In the genomic region with DNA sequence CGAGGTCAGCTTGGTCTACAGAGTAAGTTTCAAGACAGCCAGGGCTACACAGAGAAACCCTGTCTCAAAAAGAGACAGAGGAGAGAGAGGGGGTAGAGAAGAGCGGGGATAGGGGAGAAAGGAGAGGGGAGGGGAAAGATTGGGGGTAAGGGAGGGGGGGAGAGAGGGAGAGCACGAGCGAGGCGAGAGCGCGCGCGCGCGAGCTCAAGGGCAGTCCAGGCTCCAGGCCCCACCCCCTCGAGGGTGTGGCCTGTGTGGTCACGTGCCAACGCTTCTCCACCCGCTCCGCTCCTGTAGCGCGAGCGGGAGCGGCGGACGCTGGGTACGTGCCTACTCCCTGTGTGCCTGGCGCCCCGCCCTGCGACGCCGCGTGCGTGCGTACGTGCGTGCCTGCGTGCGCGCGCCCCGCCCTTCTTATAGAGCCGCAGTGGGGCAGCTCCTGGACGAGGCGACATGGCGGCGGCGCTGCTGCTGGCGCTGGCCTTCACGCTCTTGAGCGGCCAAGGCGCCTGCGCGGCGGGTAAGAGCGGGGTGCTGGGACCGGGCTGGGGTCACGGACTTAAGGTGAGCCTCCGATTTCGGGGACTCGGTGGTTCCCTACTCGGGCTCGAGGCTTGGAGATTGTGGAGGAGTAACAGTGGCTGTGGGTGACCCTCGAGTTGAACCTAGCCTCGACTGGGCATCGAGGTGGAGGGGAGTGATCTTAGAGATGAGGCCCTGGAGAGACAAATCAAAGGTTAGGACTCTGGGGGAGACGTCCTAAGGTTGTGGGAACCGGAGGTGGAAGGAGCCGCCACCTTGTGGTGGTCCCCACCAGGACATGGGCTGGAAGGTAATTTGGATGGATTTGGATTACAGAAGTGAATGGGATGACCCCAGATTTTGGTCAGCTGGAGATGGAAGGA, we compare ENCODE assay signal across 8 mouse cellular contexts. TPM values are rescaled to one million over a fixed set of nuclear protein-coding genes. Genes with fewer than 3 reads are reported as not detected.
A peak's percentile ranks its signal among the peaks of the same experiment; 100 is the strongest.
DNase-seq lines count a peak whose midpoint lies in the region; ATAC-seq and TF ChIP-seq lines count a peak whose summit lies in the region.

A gene (plus strand): TSS at position 427 of the 905 bp plus-strand sequence.

- peaks cover 2% of the 10 kb centered on the region for H3K4me1 ChIP-seq in ES-Bruce4 (ENCODE audit: control insufficient read depth, insufficient read depth, low read length)
- peaks cover 15% of the 10 kb centered on the region for H3K4me1 ChIP-seq in forebrain, embryonic 14.5 days (ENCODE audit: control insufficient read depth, insufficient read depth, low read length)
- H3K4me1 ChIP-seq in neural tube, embryonic 15.5 days: peaks cover 48% of the 10 kb centered on the region

- no peaks in the 10 kb centered on the region for H3K27me3 ChIP-seq in ES-Bruce4 (ENCODE audit: control insufficient read depth, insufficient read depth, low read length, poor library complexity, severe bottlenecking)
- H3K27me3 ChIP-seq in forebrain, embryonic 14.5 days (replicated peaks; ENCODE audit: control insufficient read depth, insufficient read depth, low read length): no peaks in the 10 kb centered on the region
- H3K27me3 ChIP-seq in neural tube, embryonic 15.5 days (replicated peaks): no peaks in the 10 kb centered on the region

- no peaks in the 10 kb centered on the region for H3K9me3 ChIP-seq in ES-Bruce4 (replicated peaks; ENCODE audit: control insufficient read depth, insufficient read depth, low read length, poor library complexity, severe bottlenecking)
- H3K9me3 ChIP-seq in forebrain, embryonic 14.5 days (replicated peaks; ENCODE audit: control insufficient read depth, low read length): no peaks in the 10 kb centered on the region
- H3K9me3 ChIP-seq in neural tube, embryonic 15.5 days (replicated peaks): no peaks in the 10 kb centered on the region

- H3K4me2 ChIP-seq in forebrain, embryonic 14.5 days (ENCODE audit: low read length): peak within 1 kb of the TSS; percentile 87
- peak within 1 kb of the TSS; percentile 85 for H3K4me2 ChIP-seq in neural tube, embryonic 15.5 days

- TF ChIP-seq CTCF in ES-Bruce4 (IDR thresholded peaks at IDR 0.05; ENCODE audit: low read depth, low read length): peak; percentile 36

- H3K4me3 ChIP-seq in ES-Bruce4 (ENCODE audit: low read depth, low read length): peak within 1 kb of the TSS; percentile 76
- H3K4me3 ChIP-seq in forebrain, embryonic 14.5 days (ENCODE audit: low read depth, low read length): peak within 1 kb of the TSS; percentile 82
- H3K4me3 ChIP-seq in neural tube, embryonic 15.5 days (replicated peaks): peak within 1 kb of the TSS; percentile 72

- H3K9ac ChIP-seq in ES-Bruce4 (ENCODE audit: low read depth, poor library complexity, severe bottlenecking): peak within 1 kb of the TSS; percentile 85
- peak within 1 kb of the TSS; percentile 95 for H3K9ac ChIP-seq in forebrain, embryonic 14.5 days (ENCODE audit: low read length)
- H3K9ac ChIP-seq in neural tube, embryonic 15.5 days (replicated peaks): peak within 1 kb of the TSS; percentile 85

- H3K36me3 ChIP-seq in ES-Bruce4 (ENCODE audit: control insufficient read depth, insufficient read depth, low read length, poor library complexity, severe bottlenecking): no peaks in the 10 kb centered on the region; the same call in 1 of the 2 replicates
- peaks cover 11% of the 10 kb centered on the region for H3K36me3 ChIP-seq in forebrain, embryonic 14.5 days (ENCODE audit: control insufficient read depth, insufficient read depth, low read length)
- peaks cover 6% of the 10 kb centered on the region; the same call in 1 of the 2 replicates for H3K36me3 ChIP-seq in neural tube, embryonic 15.5 days

- under 1% methylated on average over 50 of the region's 65 CpGs for WGBS in forebrain, embryonic 14.5 days
- WGBS in neural tube, embryonic 15.5 days: under 1% methylated on average over 60 of the region's 65 CpGs

- TF ChIP-seq EP300 in ES-Bruce4 (IDR thresholded peaks at IDR 0.05; ENCODE audit: insufficient read depth, low read depth, low read length): 0 out of 2 replicates have a peak, but pooled peaks have one; percentile 56

- intact Hi-C loops in heart, postnatal 14 days (cut with DNase I): no loop called here

- TF ChIP-seq POLR2A in ES-Bruce4 (IDR thresholded peaks at IDR 0.05; ENCODE audit: insufficient read depth, low read length): peak; percentile 86

- peak within 1 kb of the TSS; percentile 44 for H3K27ac ChIP-seq in ES-Bruce4 (ENCODE audit: insufficient read depth, low read length)
- peak within 1 kb of the TSS; percentile 72 for H3K27ac ChIP-seq in forebrain, embryonic 14.5 days (ENCODE audit: low read depth, low read length)
- H3K27ac ChIP-seq in neural tube, embryonic 15.5 days (replicated peaks): peak within 1 kb of the TSS; percentile 90

- peak; percentile 66 for ATAC-seq in cerebellum, adult (ENCODE audit: insufficient number of reproducible peaks, low FRiP score, low TSS enrichment)
- ATAC-seq in forebrain, embryonic 14.5 days: peak; percentile 96
- peak; percentile 95 for ATAC-seq in neural tube, embryonic 15.5 days (ENCODE audit: low FRiP score)

- peak; percentile 100 for DNase-seq in forebrain, embryonic 14.5 days (ENCODE audit: low spot score)
- peak; percentile 99 to 100 for DNase-seq in heart, postnatal 14 days
- DNase-seq in layer of hippocampus, adult 11-12 months (ENCODE audit: low spot score): peak; percentile 99
- peak; percentile 98 to 99 for DNase-seq in lung, adult 18-20 months
- peak; percentile 98 for DNase-seq in testis, postnatal 14 days (ENCODE audit: low spot score)

RNA-seq across cellular contexts. Expression of the gene that starts here (rescaled TPM):
- polyA plus RNA-seq in ES-Bruce4 (2011; ENCODE audit: insufficient read depth, insufficient read length, low read depth, missing spikeins): 445 and 449 TPM in 2 replicates
- 725 and 788 TPM in 2 replicates for polyA plus RNA-seq in forebrain, embryonic 14.5 days (2014; fragmentation: Nextera tagmentation; extraction: Ambion mirVana)
- total RNA-seq in heart, postnatal 14 days (2021): 1,000 to 10,000 TPM; 1,285 to 1,330 TPM
- polyA plus RNA-seq in neural tube, embryonic 15.5 days (2015; fragmentation: Nextera tagmentation; extraction: Ambion mirVana): 958 and 1,001 TPM in 2 replicates

Comparison
In these comparisons a context has a peak if more than half of its experiments do, and no peak if none do; other contexts are left out.
1. Peak in every context shown above with its lines: DNase-seq, ATAC-seq, H3K4me3 ChIP-seq and H3K27ac ChIP-seq.